Mouse (Mus musculus) urinary bladder, postnatal 10 days (tissue): ENCODE data around the gene Ciapin1.

Experiments used
- DNase-seq: peaks from one replicate; pipeline ENCODE4 v3.0.0; 2022; ENCODE audit warnings: low spot score

The Ciapin1 gene

GRCm38 (mm10) chr8:94837662-94838574 is at the start of gene Ciapin1, which contains the start of gene Coq9:
TSS of gene Ciapin1 (minus strand) at chr8:94838358.
TSS of gene Coq9 (plus strand) at chr8:94838321.
- peak; percentile 84 for DNase-seq

GRCm38 (mm10) chr8:94880742-94881141 is 42.6 kb upstream of the Ciapin1 start:
- DNase-seq, result no peak

GRCm38 (mm10) chr8:94876820-94877219 is 38.7 kb upstream of the Ciapin1 start:
- no peak for DNase-seq

GRCm38 (mm10) chr8:94876197-94876730 is 38.1 kb upstream of the Ciapin1 start, which contains the start of gene Dok4:
TSS of gene Dok4 (minus strand) at chr8:94876330.
- peak; percentile 81 for DNase-seq

GRCm38 (mm10) chr8:94875871-94876150 is 37.7 kb upstream of the Ciapin1 start:
- no peak for DNase-seq

- DNase-seq, result no peak
Observed at GRCm38 (mm10) chr8:94875096-94875870, 37.1 kb upstream of the Ciapin1 start.

- DNase-seq, result peak; percentile 38
Observed at GRCm38 (mm10) chr8:94874358-94874757, 36.2 kb upstream of the Ciapin1 start.

GRCm38 (mm10) chr8:94872576-94872975 is 34.4 kb upstream of the Ciapin1 start:
- DNase-seq, result no peak

- DNase-seq, result no peak
Observed at GRCm38 (mm10) chr8:94872156-94872555, 34.0 kb upstream of the Ciapin1 start.

GRCm38 (mm10) chr8:94871108-94871894 is 33.1 kb upstream of the Ciapin1 start:
- DNase-seq, result no peak

- DNase-seq, result no peak
Observed at GRCm38 (mm10) chr8:94870474-94871107, 32.4 kb upstream of the Ciapin1 start.

GRCm38 (mm10) chr8:94870003-94870402 is 31.8 kb upstream of the Ciapin1 start:
- DNase-seq, result no peak

GRCm38 (mm10) chr8:94869146-94869545 is 31.0 kb upstream of the Ciapin1 start:
- DNase-seq, result no peak

- no peak for DNase-seq
Observed at GRCm38 (mm10) chr8:94866921-94867320, 28.8 kb upstream of the Ciapin1 start.

- DNase-seq, result no peak
Observed at GRCm38 (mm10) chr8:94865292-94865691, 27.1 kb upstream of the Ciapin1 start.

- no peak for DNase-seq
Observed at GRCm38 (mm10) chr8:94863897-94864673, 25.9 kb upstream of the Ciapin1 start.

- no peak for DNase-seq
Observed at GRCm38 (mm10) chr8:94862487-94863220, 24.5 kb upstream of the Ciapin1 start.

- DNase-seq, result no peak
Observed at GRCm38 (mm10) chr8:94861352-94861910, 23.3 kb upstream of the Ciapin1 start.

- DNase-seq, result peak; percentile 67
Observed at GRCm38 (mm10) chr8:94857346-94858173, 19.4 kb upstream of the Ciapin1 start, which contains the start of gene Polr2c. TSS of gene Polr2c (plus strand) at chr8:94857450.
